Mouse (Mus musculus) kidney, embryonic 14.5 days (tissue): Measurements from ENCODE around the gene C1qtnf1. TPM values are rescaled to one million over a fixed set of nuclear protein-coding genes. Genes with fewer than 3 reads are reported as not detected.

ENCODE experiments used
- ATAC-seq: fragments of 200-750 bp; cut with Nextera tagmentation; 2 replicates; pipeline ENCODE4 v1.8.0; 2017; ENCODE audit warnings: moderate number of reproducible peaks, mild to moderate bottlenecking, moderate TSS enrichment, moderate library complexity; ENCODE audit not compliant: low FRiP score, low TSS enrichment
- H3K27ac ChIP-seq: fragments of 300-500 bp; sonication (generic); 2 replicates; pipeline ENCODE4 v1.5.1; 2014; ENCODE audit warnings: low read depth, mild to moderate bottlenecking, low read length, moderate library complexity, mixed read lengths
- H3K27me3 ChIP-seq: fragments of 300-500 bp; sonication (generic); 2 replicates; pipeline ENCODE4 v1.6.1; 2014; ENCODE audit warnings: mild to moderate bottlenecking, low read length; ENCODE audit not compliant: control insufficient read depth, insufficient read depth
- H3K36me3 ChIP-seq: fragments of 300-500 bp; sonication (generic); 2 replicates; pipeline ENCODE4 v1.6.1; 2014; ENCODE audit warnings: low read length, mixed read lengths; ENCODE audit not compliant: control insufficient read depth, insufficient read depth
- H3K4me1 ChIP-seq: fragments of 300-500 bp; sonication (generic); 2 replicates; pipeline ENCODE4 v1.6.1; 2014; ENCODE audit warnings: low read length, mixed read lengths; ENCODE audit not compliant: control insufficient read depth, insufficient read depth
- H3K4me2 ChIP-seq: fragments of 300-500 bp; sonication (generic); replicated peaks from 2 replicates; pipeline ENCODE4 v1.6.1; 2014; ENCODE audit warnings: low read depth, mild to moderate bottlenecking, low read length
- H3K4me3 ChIP-seq: fragments of 300-500 bp; sonication (generic); 2 replicates; pipeline ENCODE4 v1.5.1; 2014; ENCODE audit warnings: mild to moderate bottlenecking, low read length
- H3K9ac ChIP-seq: fragments of 300-500 bp; sonication (generic); 2 replicates; pipeline ENCODE4 v1.6.1; 2014; ENCODE audit warnings: low read depth, mild to moderate bottlenecking, low read length, moderate library complexity
- H3K9me3 ChIP-seq: fragments of 300-500 bp; sonication (generic); 2 replicates; pipeline ENCODE4 v1.6.1; 2016; ENCODE audit warnings: low read length; ENCODE audit not compliant: control insufficient read depth
- WGBS: fragments of 180-500 bp; shearing (Covaris S2); extraction: QIAGEN DNeasy Blood & Tissue Kit; methylation state at CpG from one replicate; pipeline ENCODE4 v1.1.7; 2014; 5-methylcytosine and 5-hydroxymethylcytosine counted together
- polyA plus RNA-seq: library from polyadenylated mRNA; unstranded; fragments of >200 nt; fragmentation: Nextera tagmentation; extraction: Ambion mirVana; gene quantifications from 2 replicates; pipeline ENCODE4 v1.2.1, GENCODE M21; 2014

C1qtnf1 gene
- polyA plus RNA-seq, 1 experiment from 2014 or later, result 4.0 TPM

GRCm38 (mm10) chr11:118408051-118408740, 19.8 kb upstream of the C1qtnf1 start:
- Histone ChIP-seq H3K27ac (no peak overlapping the region), H3K27me3 (no peaks in the 10 kb centered on the region), H3K4me1 (peaks cover 28% of the 10 kb centered on the region), H3K4me2 (no peak overlapping the region), H3K9me3 (no peaks in the 10 kb centered on the region), H3K36me3 (peaks cover 52% of the 10 kb centered on the region), H3K4me3 (no peak overlapping the region), H3K9ac (no peak overlapping the region)
- WGBS, result 80% methylated on average over 18 of the region's 18 CpGs
- no peak for ATAC-seq

GRCm38 (mm10) chr11:118409106-118410072, 18.6 kb upstream of the C1qtnf1 start:
- 0 out of 2 replicates have a peak overlapping the region, but pooled peaks have one; percentile 0 for H3K9ac ChIP-seq
- no peak overlapping the region for H3K4me3 ChIP-seq
- H3K9me3 ChIP-seq, result no peaks in the 10 kb centered on the region
- no peak overlapping the region for H3K27ac ChIP-seq
- no peak overlapping the region for H3K4me2 ChIP-seq
- H3K36me3 ChIP-seq, result peaks cover 54% of the 10 kb centered on the region
- WGBS, result 68% methylated on average over 12 of the region's 12 CpGs
- no peaks in the 10 kb centered on the region for H3K27me3 ChIP-seq
- no peak for ATAC-seq
- peaks cover 31% of the 10 kb centered on the region for H3K4me1 ChIP-seq

- ATAC-seq, result no peak
- peaks cover 61% of the 10 kb centered on the region for H3K36me3 ChIP-seq
- no peak overlapping the region for H3K9ac ChIP-seq
- 76% methylated on average over 1 of the region's 1 CpGs for WGBS
- peaks cover 25% of the 10 kb centered on the region for H3K4me1 ChIP-seq
- H3K9me3 ChIP-seq, result no peaks in the 10 kb centered on the region
- no peak overlapping the region for H3K27ac ChIP-seq
- no peak overlapping the region for H3K4me3 ChIP-seq
- no peak overlapping the region for H3K4me2 ChIP-seq
- H3K27me3 ChIP-seq, result no peaks in the 10 kb centered on the region
These were observed 17.9 kb upstream of the C1qtnf1 start for GRCm38 (mm10) chr11:118410073-118410444.

DNA sequence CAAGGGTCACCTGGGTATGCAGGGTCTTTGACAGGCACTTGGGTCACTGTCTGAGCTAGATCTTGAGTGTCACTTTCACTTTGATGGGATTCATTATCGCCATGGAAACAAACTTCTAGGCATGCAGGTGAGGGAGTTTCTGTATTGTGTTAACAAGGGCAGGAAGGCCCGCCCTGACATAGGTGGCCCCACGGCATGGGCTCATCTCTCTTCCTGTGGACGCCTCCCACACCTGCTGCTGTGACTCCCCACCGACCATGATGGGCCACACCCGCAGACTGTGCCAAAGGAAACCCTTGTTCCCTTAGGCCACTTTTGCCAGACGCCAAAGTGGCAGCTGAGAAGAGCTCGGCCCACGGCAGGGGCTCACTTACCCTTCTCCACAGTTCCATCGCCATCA, 17.5 kb upstream of the C1qtnf1 start:
- Histone ChIP-seq H3K27me3 (no peaks in the 10 kb centered on the region), H3K4me1 (peaks cover 25% of the 10 kb centered on the region), H3K9ac (no peak overlapping the region), H3K36me3 (peaks cover 65% of the 10 kb centered on the region), H3K9me3 (no peaks in the 10 kb centered on the region), H3K27ac (no peak overlapping the region), H3K4me2 (no peak overlapping the region), H3K4me3 (no peak overlapping the region)
- WGBS, result 69% methylated on average over 10 of the region's 10 CpGs
- ATAC-seq, result no peak

DNA sequence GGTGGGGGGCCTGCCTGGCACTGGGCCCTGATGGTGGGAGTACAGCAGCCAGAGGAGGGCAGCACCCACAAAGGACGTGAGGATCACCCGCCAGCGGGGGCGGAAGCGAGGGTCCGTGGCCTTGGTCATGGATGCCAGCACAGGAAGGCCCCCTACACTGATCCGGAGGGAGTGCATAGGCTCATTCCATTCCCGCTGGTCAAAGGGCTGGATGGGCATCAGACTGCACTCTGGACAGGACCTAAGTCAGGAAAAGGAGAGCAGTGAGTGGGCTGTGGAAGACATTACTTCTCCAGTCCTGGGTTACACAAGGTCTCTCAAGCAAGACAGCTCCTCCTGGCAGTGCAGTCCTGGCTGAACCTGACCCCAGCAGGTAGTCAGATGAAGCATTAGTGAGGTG, 16.7 kb upstream of the C1qtnf1 start:
- WGBS, result 56% methylated on average over 8 of the region's 8 CpGs
- H3K9me3 ChIP-seq, result no peaks in the 10 kb centered on the region
- H3K36me3 ChIP-seq, result peaks cover 62% of the 10 kb centered on the region
- no peaks in the 10 kb centered on the region for H3K27me3 ChIP-seq
- H3K9ac ChIP-seq, result no peak overlapping the region
- no peak overlapping the region for H3K4me3 ChIP-seq
- no peak overlapping the region for H3K4me2 ChIP-seq
- H3K27ac ChIP-seq, result no peak overlapping the region
- H3K4me1 ChIP-seq, result peaks cover 25% of the 10 kb centered on the region
- ATAC-seq, result peak; percentile 37; the same call in 1 of the 2 replicates

- H3K27ac ChIP-seq, result no peak overlapping the region
- WGBS, result 84% methylated on average over 2 of the region's 2 CpGs
- no peak overlapping the region for H3K9ac ChIP-seq
- H3K9me3 ChIP-seq, result no peaks in the 10 kb centered on the region
- peaks cover 28% of the 10 kb centered on the region for H3K4me1 ChIP-seq
- H3K36me3 ChIP-seq, result peaks cover 53% of the 10 kb centered on the region
- H3K4me2 ChIP-seq, result no peak overlapping the region
- no peak for ATAC-seq
- H3K27me3 ChIP-seq, result no peaks in the 10 kb centered on the region
- no peak overlapping the region for H3K4me3 ChIP-seq
These were observed 15.4 kb upstream of the C1qtnf1 start for GRCm38 (mm10) chr11:118412601-118413000.

DNA sequence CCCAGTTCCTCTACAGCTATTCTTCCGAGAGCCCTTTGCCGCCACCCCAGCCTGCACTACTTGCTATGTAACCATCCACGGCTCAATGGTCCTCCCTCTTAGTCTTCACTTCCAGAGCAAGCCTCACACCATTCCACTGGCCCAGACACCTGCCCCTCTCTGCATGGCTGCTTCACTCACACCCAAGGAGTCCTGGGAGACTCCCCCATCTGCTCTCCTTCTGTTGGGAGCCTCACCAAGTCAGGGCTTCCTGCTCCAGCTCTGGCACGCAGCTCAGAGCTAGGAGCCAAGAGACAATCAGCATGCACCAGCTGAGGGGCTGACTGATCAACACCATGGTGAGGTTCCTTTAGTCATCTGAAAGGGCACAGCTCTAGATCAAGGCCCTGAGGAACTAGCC, 14.9 kb upstream of the C1qtnf1 start:
- no peak overlapping the region for H3K4me2 ChIP-seq
- H3K9me3 ChIP-seq, result no peaks in the 10 kb centered on the region
- H3K9ac ChIP-seq, result no peak overlapping the region
- H3K4me3 ChIP-seq, result no peak overlapping the region
- peaks cover 32% of the 10 kb centered on the region for H3K4me1 ChIP-seq
- H3K27ac ChIP-seq, result no peak overlapping the region
- no peaks in the 10 kb centered on the region for H3K27me3 ChIP-seq
- H3K36me3 ChIP-seq, result peaks cover 48% of the 10 kb centered on the region
- 73% methylated on average over 4 of the region's 4 CpGs for WGBS
- ATAC-seq, result no peak

DNA sequence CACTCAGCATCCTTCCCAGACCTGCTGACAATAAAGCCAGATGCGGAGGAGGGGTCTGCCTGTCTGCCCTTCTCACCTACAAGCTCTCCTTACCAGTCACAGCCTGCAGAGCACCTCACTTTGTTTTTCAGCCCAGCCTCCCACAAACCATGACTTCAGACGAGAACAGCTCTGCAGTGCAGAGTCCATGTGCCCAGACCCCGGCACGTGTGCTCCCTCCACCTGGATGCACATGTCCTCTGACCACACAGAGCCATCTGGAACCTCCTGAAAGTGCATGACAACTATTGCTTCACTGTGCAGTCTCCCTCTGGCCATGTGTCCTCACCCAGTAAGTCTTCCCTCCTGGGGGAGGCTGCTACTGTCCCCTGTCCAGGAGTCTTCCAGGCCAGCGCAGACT, 13.7 kb upstream of the C1qtnf1 start:
- peaks cover 38% of the 10 kb centered on the region for H3K36me3 ChIP-seq
- H3K9me3 ChIP-seq, result no peaks in the 10 kb centered on the region
- no peak for ATAC-seq
- H3K9ac ChIP-seq, result no peak overlapping the region
- H3K4me3 ChIP-seq, result no peak overlapping the region
- H3K4me1 ChIP-seq, result peaks cover 34% of the 10 kb centered on the region
- H3K27ac ChIP-seq, result no peak overlapping the region
- no peaks in the 10 kb centered on the region for H3K27me3 ChIP-seq
- WGBS, result 81% methylated on average over 5 of the region's 5 CpGs
- no peak overlapping the region for H3K4me2 ChIP-seq

DNA sequence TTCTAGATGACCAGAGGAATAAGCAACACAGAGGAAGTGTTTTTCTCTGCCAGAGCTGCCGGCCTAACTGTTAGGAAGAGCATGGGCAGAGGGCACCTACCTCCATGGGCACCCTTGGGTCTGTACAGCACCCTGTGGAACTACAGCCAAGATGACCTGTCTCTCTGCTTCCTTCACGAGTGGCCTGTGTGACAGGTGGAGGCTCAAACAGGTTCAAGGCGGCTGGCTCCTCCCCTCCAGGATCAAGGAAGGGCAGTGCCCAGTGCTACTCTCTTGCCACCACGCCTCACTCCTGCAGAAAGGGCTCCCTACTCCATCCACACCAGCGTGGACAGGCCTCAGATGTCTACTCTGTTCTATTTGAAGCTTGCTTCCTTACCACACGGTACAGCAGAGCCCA, 12.4 kb upstream of the C1qtnf1 start:
- Histone ChIP-seq H3K4me2 (no peak overlapping the region), H3K9ac (no peak overlapping the region), H3K27ac (no peak overlapping the region), H3K27me3 (no peaks in the 10 kb centered on the region), H3K4me1 (peaks cover 30% of the 10 kb centered on the region), H3K9me3 (no peaks in the 10 kb centered on the region), H3K36me3 (peaks cover 27% of the 10 kb centered on the region), H3K4me3 (no peak overlapping the region)
- 92% methylated on average over 6 of the region's 6 CpGs for WGBS
- ATAC-seq, result no peak
